Mouse (Mus musculus): ENCODE data around the gene Wdr73. TPM values are rescaled to one million over a fixed set of nuclear protein-coding genes. Genes with fewer than 3 reads are reported as not detected.

Wdr73 gene
- polyA plus RNA-seq, 1 experiment from 2014 or later, result 38.1 TPM

DNA sequence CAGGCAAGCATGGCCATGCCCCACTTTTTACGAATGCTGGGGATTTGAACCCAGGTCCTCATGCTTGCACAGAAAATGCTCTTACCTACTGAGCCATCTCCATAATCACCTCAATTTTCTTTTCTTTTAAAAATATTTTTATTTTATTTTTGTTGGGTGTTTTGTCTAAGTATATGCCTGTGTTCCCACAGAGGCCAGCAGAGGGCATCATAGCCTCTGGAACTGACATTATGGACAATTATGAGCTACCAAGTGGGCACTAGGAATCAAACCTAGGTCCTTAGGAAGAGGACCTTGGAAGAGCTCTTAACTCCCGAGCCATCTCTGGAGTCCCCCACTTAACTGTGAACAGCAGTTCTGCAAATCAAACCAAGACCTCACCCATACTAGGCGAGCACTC lies 47.9 kb downstream of the Wdr73 start:
- H3K4me3 ChIP-seq (ENCODE audit: low read length), result no peak overlapping the region
- H3K4me1 ChIP-seq (ENCODE audit: control insufficient read depth, insufficient read depth, low read length), result no peaks in the 10 kb centered on the region
- H3K27ac ChIP-seq (ENCODE audit: low read depth, low read length), result no peak overlapping the region
- 90% methylated on average over 3 of the region's 3 CpGs for WGBS
- no peak for ATAC-seq (ENCODE audit: low FRiP score, low TSS enrichment)
- H3K9me3 ChIP-seq (ENCODE audit: control insufficient read depth, low read length), result no peaks in the 10 kb centered on the region
- H3K27me3 ChIP-seq (ENCODE audit: control insufficient read depth, insufficient read depth, low read length), result no peaks in the 10 kb centered on the region
- no peak overlapping the region for H3K9ac ChIP-seq (ENCODE audit: low read depth, low read length)
- H3K36me3 ChIP-seq (ENCODE audit: control insufficient read depth, insufficient read depth, low read length), result no peaks in the 10 kb centered on the region
- no peak overlapping the region for H3K4me2 ChIP-seq (replicated peaks; ENCODE audit: low read depth, low read length)

DNA sequence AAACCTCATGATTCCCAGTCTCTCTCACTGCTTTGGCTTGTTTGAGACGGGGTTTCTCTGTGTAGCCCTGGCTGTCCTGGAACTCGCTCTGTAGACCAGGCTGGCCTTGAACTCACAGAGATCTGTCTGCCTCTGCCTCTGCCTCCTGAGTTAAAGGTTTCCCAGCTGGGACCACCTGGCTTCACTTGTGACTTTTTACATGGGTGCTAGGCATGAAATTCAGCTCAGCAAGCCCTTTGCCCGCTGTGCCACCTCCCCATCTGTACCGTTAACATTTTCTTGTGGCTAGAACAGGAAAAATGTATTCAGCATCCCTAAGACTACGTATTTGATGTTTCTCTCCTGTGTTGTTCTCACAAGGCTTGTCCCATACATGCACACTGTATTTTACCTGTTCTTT lies 50.5 kb downstream of the Wdr73 start:
- Histone ChIP-seq H3K9me3 (ENCODE audit: control insufficient read depth, low read length) (no peaks in the 10 kb centered on the region), H3K9ac (ENCODE audit: low read depth, low read length) (no peak overlapping the region), H3K4me2 (replicated peaks; ENCODE audit: low read depth, low read length) (no peak overlapping the region), H3K36me3 (ENCODE audit: control insufficient read depth, insufficient read depth, low read length) (no peaks in the 10 kb centered on the region), H3K27me3 (ENCODE audit: control insufficient read depth, insufficient read depth, low read length) (no peaks in the 10 kb centered on the region), H3K4me3 (ENCODE audit: low read length) (no peak overlapping the region), H3K4me1 (ENCODE audit: control insufficient read depth, insufficient read depth, low read length) (no peaks in the 10 kb centered on the region), H3K27ac (ENCODE audit: low read depth, low read length) (no peak overlapping the region)
- no peak for ATAC-seq (ENCODE audit: low FRiP score, low TSS enrichment)
- WGBS, result 90% methylated on average over 5 of the region's 5 CpGs

DNA sequence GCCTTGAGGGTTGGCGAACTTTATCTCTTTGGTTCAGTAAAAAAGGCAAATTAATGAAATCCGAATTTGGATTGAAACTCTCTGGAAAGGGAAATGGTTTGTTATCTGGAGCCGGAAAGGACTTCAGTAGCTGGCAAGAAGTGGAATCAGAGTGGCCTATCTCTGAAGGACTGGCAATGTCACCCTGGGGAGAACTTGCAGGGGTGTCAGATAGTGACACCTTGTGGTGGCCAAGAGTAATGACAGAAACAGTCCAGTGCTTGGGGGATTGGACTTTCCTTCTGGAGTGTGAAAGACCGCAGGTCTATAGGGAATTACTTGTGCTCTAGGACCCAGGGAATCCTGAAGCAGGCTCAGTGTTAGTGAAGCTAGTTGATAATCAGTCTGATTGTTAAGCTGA lies 51.4 kb downstream of the Wdr73 start:
- Histone ChIP-seq H3K9me3 (ENCODE audit: control insufficient read depth, low read length) (no peaks in the 10 kb centered on the region), H3K36me3 (ENCODE audit: control insufficient read depth, insufficient read depth, low read length) (no peaks in the 10 kb centered on the region), H3K4me2 (replicated peaks; ENCODE audit: low read depth, low read length) (no peak overlapping the region), H3K27ac (ENCODE audit: low read depth, low read length) (no peak overlapping the region), H3K4me1 (ENCODE audit: control insufficient read depth, insufficient read depth, low read length) (no peaks in the 10 kb centered on the region), H3K9ac (ENCODE audit: low read depth, low read length) (no peak overlapping the region), H3K4me3 (ENCODE audit: low read length) (no peak overlapping the region), H3K27me3 (ENCODE audit: control insufficient read depth, insufficient read depth, low read length) (no peaks in the 10 kb centered on the region)
- peak; percentile 60; the same call in 1 of the 2 replicates for ATAC-seq (ENCODE audit: low FRiP score, low TSS enrichment)
- WGBS, result 27% methylated on average over 4 of the region's 4 CpGs

DNA sequence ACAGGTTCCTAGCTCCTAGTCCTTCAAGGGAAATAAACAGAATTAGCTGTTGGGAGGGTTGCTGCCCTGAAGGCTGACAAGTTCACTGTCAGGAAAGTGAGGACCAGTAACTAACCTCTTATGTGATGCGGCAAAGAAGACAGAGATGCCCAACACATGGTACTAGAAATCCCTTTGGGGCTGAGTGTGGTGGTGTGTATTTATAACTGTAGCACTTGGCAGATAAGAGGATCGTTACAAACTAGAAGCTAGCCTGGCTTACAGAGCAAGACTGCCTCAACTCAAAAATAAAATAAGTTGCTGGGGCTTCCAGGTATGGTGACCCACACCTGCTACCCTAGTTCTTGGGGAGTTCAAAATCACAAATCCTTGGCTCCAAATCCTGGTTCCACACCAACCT lies 51.8 kb downstream of the Wdr73 start:
- no peak overlapping the region for H3K4me3 ChIP-seq (ENCODE audit: low read length)
- ATAC-seq (ENCODE audit: low FRiP score, low TSS enrichment), result no peak
- no peak overlapping the region for H3K27ac ChIP-seq (ENCODE audit: low read depth, low read length)
- H3K27me3 ChIP-seq (ENCODE audit: control insufficient read depth, insufficient read depth, low read length), result no peaks in the 10 kb centered on the region
- H3K9me3 ChIP-seq (ENCODE audit: control insufficient read depth, low read length), result no peaks in the 10 kb centered on the region
- H3K36me3 ChIP-seq (ENCODE audit: control insufficient read depth, insufficient read depth, low read length), result no peaks in the 10 kb centered on the region
- WGBS, result 82% methylated on average over 2 of the region's 2 CpGs
- no peak overlapping the region for H3K4me2 ChIP-seq (replicated peaks; ENCODE audit: low read depth, low read length)
- H3K4me1 ChIP-seq (ENCODE audit: control insufficient read depth, insufficient read depth, low read length), result no peaks in the 10 kb centered on the region
- peak overlapping the region; percentile 14; the same call in 1 of the 2 replicates for H3K9ac ChIP-seq (ENCODE audit: low read depth, low read length)

DNA sequence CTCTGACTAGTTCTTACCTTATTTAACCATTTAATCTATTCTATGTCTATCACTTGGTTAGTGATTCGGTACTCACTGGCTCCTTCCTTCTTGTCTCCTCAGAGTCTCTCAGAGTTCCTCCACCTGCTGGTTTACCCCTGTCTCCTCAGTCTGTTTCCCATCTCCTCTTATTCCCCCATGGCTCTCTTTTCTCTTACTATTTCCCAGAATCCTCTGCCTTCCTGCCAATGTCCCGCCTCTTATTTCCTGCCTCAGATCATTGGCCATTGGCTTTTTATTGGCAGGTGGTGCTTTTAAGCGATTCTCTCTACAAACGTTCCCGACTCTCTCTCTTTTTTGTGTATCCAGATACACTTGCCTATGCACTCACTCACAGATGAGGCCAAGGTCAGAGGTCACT lies 54.4 kb downstream of the Wdr73 start:
- no peak for ATAC-seq (ENCODE audit: low FRiP score, low TSS enrichment)
- 84% methylated on average over 5 of the region's 5 CpGs for WGBS
- no peak overlapping the region for H3K4me2 ChIP-seq (replicated peaks; ENCODE audit: low read depth, low read length)

DNA sequence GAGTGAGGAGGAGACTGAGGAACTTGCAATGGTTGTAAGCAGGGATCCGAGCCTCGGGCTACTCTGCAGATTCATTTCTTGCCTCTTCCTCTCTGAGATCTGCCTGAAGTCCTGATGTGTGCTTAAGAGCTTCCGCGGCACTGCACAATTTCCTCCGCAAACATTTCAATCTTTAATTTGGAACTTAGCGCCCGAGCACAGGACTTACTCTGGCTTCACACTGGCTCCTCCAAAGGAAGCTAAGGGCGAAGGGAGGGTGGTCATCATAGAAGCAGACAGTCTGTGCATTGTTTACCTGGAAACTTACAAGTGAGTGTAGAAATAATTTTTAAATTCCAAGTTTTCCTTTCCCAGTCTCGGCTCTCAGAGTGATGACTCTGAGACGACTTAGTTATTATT lies 54.8 kb downstream of the Wdr73 start:
- H3K9ac ChIP-seq (ENCODE audit: low read depth, low read length), result no peak overlapping the region
- ATAC-seq (ENCODE audit: low FRiP score, low TSS enrichment), result no peak
- H3K27ac ChIP-seq (ENCODE audit: low read depth, low read length), result no peak overlapping the region
- no peak overlapping the region for H3K4me2 ChIP-seq (replicated peaks; ENCODE audit: low read depth, low read length)
- no peaks in the 10 kb centered on the region for H3K9me3 ChIP-seq (ENCODE audit: control insufficient read depth, low read length)
- 87% methylated on average over 10 of the region's 10 CpGs for WGBS
- H3K4me3 ChIP-seq (ENCODE audit: low read length), result no peak overlapping the region
- no peaks in the 10 kb centered on the region for H3K4me1 ChIP-seq (ENCODE audit: control insufficient read depth, insufficient read depth, low read length)
- H3K36me3 ChIP-seq (ENCODE audit: control insufficient read depth, insufficient read depth, low read length), result no peaks in the 10 kb centered on the region
- no peaks in the 10 kb centered on the region for H3K27me3 ChIP-seq (ENCODE audit: control insufficient read depth, insufficient read depth, low read length)

More for the DNA sequence above, 54.4 kb downstream of the Wdr73 start:
- no peaks in the 10 kb centered on the region for H3K4me1 ChIP-seq (ENCODE audit: control insufficient read depth, insufficient read depth, low read length)
- no peak overlapping the region for H3K27ac ChIP-seq (ENCODE audit: low read depth, low read length)
- no peak overlapping the region for H3K9ac ChIP-seq (ENCODE audit: low read depth, low read length)
- H3K9me3 ChIP-seq (ENCODE audit: control insufficient read depth, low read length), result no peaks in the 10 kb centered on the region
- no peaks in the 10 kb centered on the region for H3K27me3 ChIP-seq (ENCODE audit: control insufficient read depth, insufficient read depth, low read length)
- H3K36me3 ChIP-seq (ENCODE audit: control insufficient read depth, insufficient read depth, low read length), result no peaks in the 10 kb centered on the region
- H3K4me3 ChIP-seq (ENCODE audit: low read length), result no peak overlapping the region

DNA sequence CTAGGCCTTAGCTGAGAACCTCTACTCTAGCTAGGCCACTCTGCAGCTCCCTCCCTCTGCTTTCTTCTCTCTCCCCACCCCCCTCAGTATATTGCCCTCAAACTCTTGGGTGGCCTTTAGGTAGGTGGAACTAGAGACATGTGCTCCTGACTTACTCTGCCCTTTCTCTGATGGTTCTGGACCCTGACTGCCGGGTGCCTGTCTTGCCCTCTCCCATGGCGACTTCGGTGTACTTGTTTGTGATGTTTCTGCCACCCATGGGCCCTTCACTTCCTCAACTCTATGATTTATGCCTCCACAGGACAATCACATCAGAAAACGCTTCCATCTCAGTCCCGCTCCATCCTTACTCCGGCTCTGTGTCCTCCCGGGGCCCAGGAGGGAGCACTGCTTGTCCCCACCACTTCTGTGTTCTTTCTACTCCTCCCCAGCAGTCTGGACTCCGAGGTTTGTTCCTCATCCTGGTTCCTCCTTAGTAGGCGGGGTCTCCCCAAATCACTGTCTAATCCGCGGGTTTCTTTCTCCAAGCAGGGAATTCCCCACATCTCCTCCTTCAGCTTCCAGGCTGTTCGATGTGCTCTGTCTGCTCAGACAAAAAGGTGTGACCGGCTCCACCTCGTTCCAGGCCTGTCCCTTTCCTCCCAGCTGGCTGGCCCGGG lies 55.3 kb downstream of the Wdr73 start:
- Histone ChIP-seq H3K9ac (ENCODE audit: low read depth, low read length) (no peak overlapping the region), H3K9me3 (ENCODE audit: control insufficient read depth, low read length) (no peaks in the 10 kb centered on the region), H3K4me1 (ENCODE audit: control insufficient read depth, insufficient read depth, low read length) (no peaks in the 10 kb centered on the region), H3K27me3 (ENCODE audit: control insufficient read depth, insufficient read depth, low read length) (no peaks in the 10 kb centered on the region), H3K4me2 (replicated peaks; ENCODE audit: low read depth, low read length) (no peak overlapping the region), H3K27ac (ENCODE audit: low read depth, low read length) (no peak overlapping the region), H3K4me3 (ENCODE audit: low read length) (no peak overlapping the region), H3K36me3 (ENCODE audit: control insufficient read depth, insufficient read depth, low read length) (no peaks in the 10 kb centered on the region)
- no peak for ATAC-seq (ENCODE audit: low FRiP score, low TSS enrichment)
- WGBS, result 67% methylated on average over 15 of the region's 15 CpGs

DNA sequence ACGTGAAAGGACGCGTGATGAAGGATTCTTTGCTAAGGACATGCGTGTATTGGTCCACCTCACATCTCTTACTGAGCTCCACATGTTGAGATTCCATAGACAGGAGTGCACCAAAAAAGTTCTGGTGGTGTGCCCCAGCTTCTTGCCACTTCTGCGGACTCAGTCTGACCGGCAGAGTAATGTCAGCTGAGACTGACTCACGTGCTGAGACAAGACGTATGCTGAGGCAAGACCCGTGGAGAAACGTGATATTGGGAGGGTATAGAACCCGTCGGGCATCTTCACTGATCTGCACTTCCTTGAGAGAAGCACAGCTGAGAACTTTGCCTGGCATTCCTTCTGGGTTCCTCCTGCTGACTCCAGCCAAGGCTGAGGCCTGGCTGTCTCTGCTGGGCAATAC lies 56.4 kb downstream of the Wdr73 start:
- Histone ChIP-seq H3K36me3 (ENCODE audit: control insufficient read depth, insufficient read depth, low read length) (no peaks in the 10 kb centered on the region), H3K4me3 (ENCODE audit: low read length) (no peak overlapping the region), H3K4me1 (ENCODE audit: control insufficient read depth, insufficient read depth, low read length) (no peaks in the 10 kb centered on the region), H3K27ac (ENCODE audit: low read depth, low read length) (no peak overlapping the region), H3K9ac (ENCODE audit: low read depth, low read length) (no peak overlapping the region), H3K4me2 (replicated peaks; ENCODE audit: low read depth, low read length) (no peak overlapping the region), H3K9me3 (ENCODE audit: control insufficient read depth, low read length) (no peaks in the 10 kb centered on the region), H3K27me3 (ENCODE audit: control insufficient read depth, insufficient read depth, low read length) (no peaks in the 10 kb centered on the region)
- ATAC-seq (ENCODE audit: low FRiP score, low TSS enrichment), result no peak
- 84% methylated on average over 12 of the region's 12 CpGs for WGBS

DNA sequence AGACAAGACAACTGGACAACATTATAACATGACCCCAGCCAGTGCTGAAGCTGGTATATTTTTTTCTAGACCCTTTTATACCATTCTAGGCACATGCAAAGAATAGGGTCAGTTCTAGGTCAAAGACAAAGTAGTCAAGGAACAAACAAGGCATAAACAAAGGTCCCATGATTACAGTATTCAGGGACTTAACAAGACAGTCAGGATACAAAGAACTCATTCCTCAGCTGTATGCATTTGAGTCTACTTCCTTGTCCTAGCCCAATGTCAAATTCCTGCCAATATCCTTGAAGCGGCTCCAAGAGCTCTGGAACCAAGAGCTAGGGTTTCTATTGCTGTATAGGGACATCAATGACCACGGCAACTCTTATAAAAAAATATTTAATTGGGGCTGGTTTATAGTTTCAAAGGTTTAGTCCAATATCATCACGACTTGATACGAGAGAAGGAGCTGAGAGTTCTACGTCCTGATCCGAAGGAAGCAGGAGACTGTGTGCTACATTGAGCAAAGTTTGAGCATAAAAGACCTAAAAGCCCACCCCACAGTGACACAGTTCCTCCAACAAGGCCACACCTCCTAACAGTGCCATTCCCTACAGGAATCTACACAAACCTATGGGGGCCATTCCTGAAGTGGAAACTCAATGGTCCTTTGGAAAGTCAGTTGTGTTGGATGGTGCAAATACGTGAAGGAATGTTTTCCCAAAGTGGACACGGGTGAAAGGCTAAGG lies 57.0 kb downstream of the Wdr73 start:
- no peak for ATAC-seq (ENCODE audit: low FRiP score, low TSS enrichment)

More for the DNA sequence above, 57.0 kb downstream of the Wdr73 start:
- Histone ChIP-seq H3K27me3 (ENCODE audit: control insufficient read depth, insufficient read depth, low read length) (no peaks in the 10 kb centered on the region), H3K4me2 (replicated peaks; ENCODE audit: low read depth, low read length) (no peak overlapping the region), H3K4me3 (ENCODE audit: low read length) (no peak overlapping the region), H3K27ac (ENCODE audit: low read depth, low read length) (no peak overlapping the region), H3K4me1 (ENCODE audit: control insufficient read depth, insufficient read depth, low read length) (no peaks in the 10 kb centered on the region), H3K36me3 (ENCODE audit: control insufficient read depth, insufficient read depth, low read length) (no peaks in the 10 kb centered on the region), H3K9ac (ENCODE audit: low read depth, low read length) (no peak overlapping the region), H3K9me3 (ENCODE audit: control insufficient read depth, low read length) (no peaks in the 10 kb centered on the region)
- WGBS, result 94% methylated on average over 8 of the region's 8 CpGs

All from kidney, embryonic 14.5 days (tissue).